Mouse (Mus musculus) C2C12 (cell line): ENCODE data around the gene Palm2.

Experiments
- CTCF ChIP-seq: IDR thresholded peaks from one replicate; pipeline ENCODE4 v1.5.1; 2011; ENCODE audit not compliant: control insufficient read depth, insufficient read depth, insufficient read length
- MAX ChIP-seq: IDR thresholded peaks from one replicate; pipeline ENCODE4 v1.6.1; 2011; ENCODE audit warnings: mild to moderate bottlenecking, control low read depth

- no peak for TF ChIP-seq CTCF
- TF ChIP-seq MAX: peak; percentile 23
Observed at GRCm38 (mm10) chr4:57636782-57637482, 202.9 kb downstream of the Palm2 start.
